Mouse (Mus musculus) layer of hippocampus, adult 11-12 months (tissue): ENCODE results near the gene Treml4.
A peak's percentile ranks its signal among the peaks of the same experiment; 100 is the strongest.
"Not testable (repeated sequence)": the region's sequence is repeated elsewhere in the genome, so short reads cannot be mapped to it uniquely, and the experiment has no call there.

Source experiments
- DNase-seq: peaks from one replicate; pipeline ENCODE4 v3.0.0; 2022; ENCODE audit warnings: low spot score

The Treml4 gene

GRCm38 (mm10) chr17:48274885-48275284, 10.8 kb downstream of the Treml4 start:
- peak; percentile 89 for DNase-seq

DNA sequence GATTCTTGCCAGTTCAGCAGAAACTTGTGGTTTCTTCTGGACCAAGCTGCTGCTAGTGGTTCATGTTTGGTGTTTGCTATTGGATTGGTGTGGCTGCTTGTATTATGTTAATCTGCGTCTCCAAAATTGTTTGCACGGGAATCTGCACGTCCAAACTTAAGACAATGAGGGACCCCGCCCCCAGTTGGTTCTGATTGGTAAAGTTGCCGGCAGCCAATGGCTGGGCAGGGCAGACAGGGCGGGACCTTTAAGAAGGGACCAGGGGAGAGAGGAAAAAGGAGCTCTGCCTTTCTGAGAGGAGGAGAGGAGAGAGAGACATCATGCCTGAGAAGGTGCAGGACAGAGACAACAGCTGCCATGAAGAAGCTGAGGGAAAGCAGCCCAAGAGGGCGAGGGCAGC, 11.6 kb downstream of the Treml4 start:
- no peak for DNase-seq

DNA sequence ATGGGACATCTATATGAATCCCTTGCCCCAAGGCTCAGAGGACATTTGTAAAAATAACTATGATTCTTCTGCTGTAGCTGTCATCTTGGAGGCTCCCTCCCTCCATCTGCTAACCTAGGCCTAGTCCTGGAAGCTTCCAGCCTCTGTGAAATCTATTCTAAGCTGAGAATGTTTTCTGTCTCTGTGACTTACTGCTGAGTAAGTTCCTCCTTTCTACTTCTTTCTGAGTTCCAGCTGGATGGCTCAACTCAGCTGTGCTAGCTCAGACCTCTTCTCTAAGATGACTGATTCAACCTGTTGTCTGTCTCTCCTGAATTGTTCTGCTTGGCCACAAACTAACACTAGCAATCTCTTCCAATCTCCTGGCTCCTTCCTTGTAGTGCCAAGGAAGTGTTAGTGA, 14.3 kb downstream of the Treml4 start:
- no peak for DNase-seq

- DNase-seq = no peak
These were observed 14.9 kb downstream of the Treml4 start for GRCm38 (mm10) chr17:48279002-48279401.

- no peak for DNase-seq
These were observed 17.0 kb downstream of the Treml4 start for GRCm38 (mm10) chr17:48280943-48281738.

- DNase-seq = no peak
These were observed 17.6 kb downstream of the Treml4 start for GRCm38 (mm10) chr17:48281739-48282085.

DNA sequence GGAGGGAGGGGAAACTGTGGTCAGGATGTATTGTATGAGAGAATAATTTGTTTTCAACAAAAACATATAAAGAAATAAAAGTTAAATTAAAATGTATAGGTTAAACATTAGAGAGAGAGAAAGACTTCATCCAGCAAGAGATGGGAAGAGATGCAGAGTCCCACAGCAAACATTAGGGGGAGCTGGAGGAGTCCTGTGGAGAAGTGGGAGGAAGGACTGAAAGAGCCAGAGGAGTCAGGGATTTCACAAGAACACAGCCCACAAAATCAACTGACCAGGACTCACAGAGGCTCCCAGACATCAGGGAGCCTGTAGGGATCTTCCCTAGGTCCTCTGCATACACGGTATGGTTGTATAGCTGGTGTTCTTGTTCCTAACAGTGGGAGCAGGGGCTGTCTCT, 22.7 kb downstream of the Treml4 start:
- no peak for DNase-seq

DNA sequence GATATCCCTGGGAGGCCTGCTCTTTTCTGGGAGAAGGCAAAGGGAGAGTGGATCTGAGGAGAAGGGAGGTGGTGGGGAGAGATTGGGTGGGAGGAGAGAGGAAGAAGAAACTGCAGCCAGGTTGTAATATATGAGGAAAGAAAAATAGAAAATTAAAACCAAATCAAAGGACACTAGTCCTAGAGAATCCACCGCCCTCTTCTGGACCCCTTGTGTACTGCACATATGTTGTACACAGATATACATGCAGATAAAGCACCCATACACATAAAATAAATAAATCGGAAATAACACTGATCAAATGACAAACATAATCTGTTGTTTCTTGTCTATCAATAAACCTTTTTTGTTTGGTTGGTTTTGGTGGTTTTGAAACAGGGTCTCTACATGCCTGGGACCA, 23.2 kb downstream of the Treml4 start:
- DNase-seq = no peak

DNA sequence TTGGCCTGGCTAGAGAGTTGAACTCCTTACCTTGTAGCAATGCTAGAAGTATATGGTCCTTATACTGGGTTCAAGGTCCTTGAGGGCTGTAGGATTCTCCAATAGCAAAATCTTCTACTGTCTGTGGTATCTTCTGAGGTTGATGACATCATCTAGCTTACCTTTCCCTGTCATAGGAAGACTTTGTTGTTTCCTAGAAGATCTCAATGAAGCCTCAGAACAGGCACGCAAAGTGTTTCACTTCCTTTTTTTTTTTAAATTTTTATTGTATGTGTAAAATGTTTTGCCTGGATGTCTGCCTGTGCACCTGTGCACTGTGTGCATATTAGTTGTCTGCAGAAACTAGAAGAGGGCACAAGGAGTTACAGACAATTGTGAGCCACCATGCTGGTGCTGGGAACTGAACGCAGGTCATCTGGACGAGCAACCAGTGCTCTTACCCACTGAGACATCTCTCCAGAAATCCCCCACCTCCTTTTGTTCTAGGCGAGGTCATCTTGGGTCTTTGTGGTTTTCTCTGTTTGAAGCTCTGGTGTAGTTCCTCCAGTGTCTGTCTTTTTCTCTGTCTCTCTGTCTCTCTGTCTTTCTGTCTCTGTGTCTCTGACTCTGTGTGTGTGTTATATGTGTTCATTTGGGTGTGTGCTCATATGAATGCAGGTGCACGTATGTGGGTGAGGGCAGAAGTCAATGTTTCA, 29.6 kb downstream of the Treml4 start:
- DNase-seq = no peak

- no peak for DNase-seq
These were observed 35.1 kb downstream of the Treml4 start, which contains the start of gene Treml2 for GRCm38 (mm10) chr17:48299203-48299602. Treml2 (plus strand) TSS chr17:48299498.

DNA sequence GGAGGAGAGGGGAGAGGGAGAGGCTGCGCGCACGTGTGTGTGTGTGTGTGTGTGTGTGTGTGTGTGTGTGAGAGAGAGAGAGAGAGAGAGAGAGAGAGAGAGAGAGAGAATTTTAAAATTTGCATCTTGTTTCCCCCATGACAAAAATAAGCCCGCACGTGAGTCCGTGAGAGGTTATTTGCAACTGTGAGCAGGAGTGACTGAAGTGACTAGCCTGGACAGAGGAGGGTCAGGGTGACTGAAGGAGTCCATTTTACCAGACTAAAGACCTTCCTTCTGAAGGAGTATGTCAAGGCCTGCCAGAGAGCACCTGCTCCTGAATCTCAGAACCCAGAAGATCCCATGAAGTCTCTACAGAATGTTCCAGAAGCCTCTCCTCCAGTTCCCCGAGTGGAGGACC, 35.7 kb downstream of the Treml4 start:
- no peak for DNase-seq

DNA sequence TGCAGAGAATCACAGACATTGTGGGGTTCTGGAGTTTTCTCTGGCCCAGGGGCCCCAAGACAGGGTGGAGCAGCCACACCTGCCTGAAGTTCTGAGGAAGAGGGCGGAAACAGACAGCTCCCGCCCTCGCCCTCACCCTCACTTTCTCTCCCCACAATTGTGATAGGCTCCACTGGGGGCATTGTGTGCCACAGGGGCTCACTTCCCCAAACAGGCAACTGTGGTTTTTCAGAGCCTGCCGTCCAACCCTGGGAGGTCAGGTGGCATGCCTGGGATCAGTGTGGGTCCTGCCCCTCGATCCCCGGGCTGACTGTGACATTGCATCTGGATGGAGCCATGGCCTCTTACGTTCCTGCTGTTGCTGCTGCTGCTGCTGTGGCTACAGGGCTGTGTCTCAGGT, 36.1 kb downstream of the Treml4 start:
- peak; percentile 23 for DNase-seq

DNA sequence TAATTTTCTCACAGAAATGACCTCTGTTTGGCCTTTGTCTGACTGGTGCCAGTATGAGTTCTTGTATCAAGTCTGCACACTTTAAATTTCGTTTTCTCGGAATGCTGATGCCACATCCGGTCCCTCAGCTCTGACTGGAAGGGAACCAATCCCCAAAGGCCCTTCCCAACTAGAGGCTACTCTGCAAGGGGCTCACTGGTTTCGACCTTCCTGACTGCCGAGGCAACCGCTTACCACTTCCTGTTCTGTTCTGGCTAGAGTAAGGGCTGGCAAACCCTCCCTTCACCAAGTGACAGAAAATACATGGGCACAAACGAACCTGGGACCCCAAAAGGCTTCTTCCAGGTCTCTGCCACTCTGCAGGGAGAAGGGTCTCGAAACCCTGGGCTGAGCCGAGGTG, 36.8 kb downstream of the Treml4 start:
- peak; percentile 15 for DNase-seq

DNA sequence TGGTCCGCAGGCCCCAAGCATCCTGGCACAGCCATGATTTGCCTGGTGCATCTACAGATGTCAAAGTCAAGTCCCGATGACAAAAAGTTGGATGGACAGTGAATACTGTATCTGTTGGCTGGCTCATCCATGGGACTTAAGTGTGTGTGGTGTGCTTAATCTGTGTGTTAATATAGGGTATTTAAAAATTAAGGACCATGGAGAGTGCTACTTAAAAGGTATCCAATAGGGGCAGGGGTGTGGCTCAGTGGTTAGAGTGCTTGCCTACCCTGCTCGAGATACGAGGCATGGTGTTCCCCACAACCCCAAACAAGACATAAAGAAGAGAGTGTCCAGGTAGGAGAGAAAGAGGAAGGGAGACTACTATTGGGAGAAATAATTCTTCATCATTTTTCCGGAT, 37.7 kb downstream of the Treml4 start:
- no peak for DNase-seq

GRCm38 (mm10) chr17:48312124-48312523, 48.0 kb downstream of the Treml4 start:
- DNase-seq = no peak

DNA sequence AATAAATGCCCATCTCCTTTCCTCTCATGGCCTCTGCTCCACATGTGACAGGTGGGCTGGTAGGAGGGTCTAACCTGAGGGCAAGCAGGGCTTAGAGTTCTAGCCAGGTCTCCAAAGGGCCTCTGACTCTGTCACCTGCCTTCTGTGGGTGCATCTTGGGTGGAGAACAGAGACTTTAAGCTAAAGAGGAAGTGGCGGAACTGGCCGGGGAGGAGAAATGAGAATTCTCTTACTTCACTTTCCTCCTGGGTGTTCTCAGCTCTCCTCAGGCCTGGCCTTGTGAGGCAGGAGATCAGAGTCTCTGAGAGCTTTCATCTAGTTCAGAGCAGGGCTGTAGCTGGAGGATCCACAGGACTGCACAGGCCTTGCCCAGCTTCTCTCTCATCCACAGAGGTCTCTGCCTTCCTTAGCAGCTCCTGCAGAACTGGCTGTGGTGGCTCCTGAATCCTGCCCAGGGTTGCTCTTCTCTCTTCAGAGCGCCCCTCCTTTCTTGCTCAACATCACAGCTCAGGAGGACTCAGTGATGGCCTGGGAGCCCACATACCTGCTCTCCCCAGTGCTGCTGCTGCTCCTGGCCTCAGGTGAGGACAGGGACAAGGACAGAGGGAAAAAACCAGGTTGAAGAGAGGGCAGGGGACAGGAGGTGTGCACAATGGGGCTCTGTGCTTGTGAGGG, 51.9 kb downstream of the Treml4 start, which contains the start of gene B430306N03Rik:
B430306N03Rik (plus strand) TSS at position 237 of the 675 bp plus-strand sequence.
- not testable (repeated sequence) for DNase-seq

DNA sequence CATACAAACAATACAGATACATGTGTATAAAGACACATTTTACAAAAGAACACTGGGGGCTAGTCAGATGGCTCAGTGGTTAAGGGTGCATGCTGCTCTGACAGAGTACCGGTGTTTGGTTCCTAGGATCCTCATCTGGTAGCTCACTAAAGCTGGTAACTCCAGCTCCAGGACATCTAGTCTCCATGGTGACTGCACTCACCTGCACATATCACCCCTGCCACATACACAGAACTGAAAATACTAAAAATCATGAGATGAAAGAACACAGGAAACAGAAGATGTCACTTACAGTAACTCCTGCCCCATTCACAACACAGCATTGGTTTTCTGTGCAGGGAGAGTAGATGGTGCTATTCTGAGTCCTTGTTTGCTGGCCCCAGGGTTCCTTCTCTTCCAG, 54.6 kb downstream of the Treml4 start:
- no peak for DNase-seq

DNA sequence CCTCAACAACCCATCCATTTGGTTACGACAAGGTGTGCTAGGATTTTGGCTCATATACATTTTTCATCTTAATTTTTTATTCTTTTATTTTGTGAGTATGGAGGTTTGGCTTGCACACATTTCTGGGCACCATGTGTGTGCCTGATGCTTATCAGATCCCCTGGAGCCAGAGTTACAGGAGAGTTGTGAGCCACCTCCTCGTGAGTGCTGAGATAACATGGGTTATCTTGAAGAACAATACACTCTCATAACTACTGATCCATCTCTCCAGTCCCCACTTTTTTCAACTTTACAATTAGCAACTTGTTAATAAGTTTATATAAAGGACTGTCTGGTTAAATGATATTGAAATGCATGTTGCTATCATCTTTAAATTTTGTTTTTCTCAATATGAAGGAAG, 57.2 kb downstream of the Treml4 start:
- DNase-seq = no peak

- DNase-seq = no peak
These were observed 59.1 kb downstream of the Treml4 start for GRCm38 (mm10) chr17:48323236-48323635.

GRCm38 (mm10) chr17:48324258-48324657, 60.2 kb downstream of the Treml4 start:
- DNase-seq = no peak
